Mouse (Mus musculus) liver, postnatal 0 days (tissue): ENCODE results near the gene Reep3. TPM values are rescaled to one million over a fixed set of nuclear protein-coding genes. Genes with fewer than 3 reads are reported as not detected.

Experiments
- ATAC-seq: fragments of 200-750 bp; cut with Nextera tagmentation; 2 replicates; pipeline ENCODE4 v1.8.0; 2017; ENCODE audit warnings: mild to moderate bottlenecking, moderate library complexity
- DNase-seq: peaks from one replicate; pipeline ENCODE4 v3.0.0-alpha.2; 2016
- H3K27ac ChIP-seq: fragments of 300-500 bp; sonication (generic); 2 replicates; pipeline ENCODE4 v1.5.1; 2014; ENCODE audit warnings: antibody characterized with exemption, moderate library complexity, mild to moderate bottlenecking, low read depth
- H3K27me3 ChIP-seq: fragments of 300-500 bp; sonication (generic); 2 replicates; pipeline ENCODE4 v1.6.1; 2014; ENCODE audit warnings: low read length, control low read depth, mixed read lengths; ENCODE audit not compliant: insufficient read depth
- H3K36me3 ChIP-seq: fragments of 300-500 bp; sonication (generic); replicated peaks from 2 replicates; pipeline ENCODE4 v1.6.1; 2014; ENCODE audit warnings: mild to moderate bottlenecking, control low read depth, low read length, moderate library complexity, mixed read lengths; ENCODE audit not compliant: insufficient read depth
- H3K4me1 ChIP-seq: fragments of 300-500 bp; sonication (generic); 2 replicates; pipeline ENCODE4 v1.6.1; 2014; ENCODE audit warnings: antibody characterized with exemption, mild to moderate bottlenecking, control low read depth; ENCODE audit not compliant: insufficient read depth
- H3K4me2 ChIP-seq: fragments of 300-500 bp; sonication (generic); 2 replicates; pipeline ENCODE4 v1.6.1; 2014; ENCODE audit warnings: low read depth, mild to moderate bottlenecking, low read length, moderate library complexity, mixed read lengths
- H3K4me3 ChIP-seq: fragments of 300-500 bp; sonication (generic); 2 replicates; pipeline ENCODE4 v1.5.1; 2014; ENCODE audit warnings: low read depth, low read length
- H3K9ac ChIP-seq: fragments of 300-500 bp; sonication (generic); replicated peaks from 2 replicates; pipeline ENCODE4 v1.6.1; 2014; ENCODE audit warnings: mild to moderate bottlenecking, moderate library complexity
- H3K9me3 ChIP-seq: fragments of 300-500 bp; sonication (generic); 2 replicates; pipeline ENCODE4 v1.6.1; 2016; ENCODE audit warnings: mild to moderate bottlenecking, control low read depth, low read length, mixed read lengths
- CTCF ChIP-seq: sonication (generic); IDR thresholded peaks from 2 replicates; pipeline ENCODE4 v1.5.1; 2016; ENCODE audit warnings: antibody characterized with exemption, low read depth
- EP300 ChIP-seq: IDR thresholded peaks from 2 replicates; pipeline ENCODE4 v1.6.1; 2016; ENCODE audit warnings: antibody characterized with exemption, low read depth, mild to moderate bottlenecking
- WGBS: fragments of 180-500 bp; shearing (Covaris S2); extraction: QIAGEN DNeasy Blood & Tissue Kit; methylation state at CpG from one replicate; pipeline ENCODE4 v1.1.7; 2014; ENCODE audit not compliant: insufficient replicate concordance; 5-methylcytosine and 5-hydroxymethylcytosine counted together
- polyA plus RNA-seq: library from polyadenylated mRNA; unstranded; fragments of >200 nt; fragmentation: Nextera tagmentation; extraction: Ambion mirVana; gene quantifications from 2 replicates; pipeline ENCODE4 v1.2.1, GENCODE M21; 2015

Reep3 gene
- 18.5 and 19.6 TPM in 2 replicates for polyA plus RNA-seq

DNA sequence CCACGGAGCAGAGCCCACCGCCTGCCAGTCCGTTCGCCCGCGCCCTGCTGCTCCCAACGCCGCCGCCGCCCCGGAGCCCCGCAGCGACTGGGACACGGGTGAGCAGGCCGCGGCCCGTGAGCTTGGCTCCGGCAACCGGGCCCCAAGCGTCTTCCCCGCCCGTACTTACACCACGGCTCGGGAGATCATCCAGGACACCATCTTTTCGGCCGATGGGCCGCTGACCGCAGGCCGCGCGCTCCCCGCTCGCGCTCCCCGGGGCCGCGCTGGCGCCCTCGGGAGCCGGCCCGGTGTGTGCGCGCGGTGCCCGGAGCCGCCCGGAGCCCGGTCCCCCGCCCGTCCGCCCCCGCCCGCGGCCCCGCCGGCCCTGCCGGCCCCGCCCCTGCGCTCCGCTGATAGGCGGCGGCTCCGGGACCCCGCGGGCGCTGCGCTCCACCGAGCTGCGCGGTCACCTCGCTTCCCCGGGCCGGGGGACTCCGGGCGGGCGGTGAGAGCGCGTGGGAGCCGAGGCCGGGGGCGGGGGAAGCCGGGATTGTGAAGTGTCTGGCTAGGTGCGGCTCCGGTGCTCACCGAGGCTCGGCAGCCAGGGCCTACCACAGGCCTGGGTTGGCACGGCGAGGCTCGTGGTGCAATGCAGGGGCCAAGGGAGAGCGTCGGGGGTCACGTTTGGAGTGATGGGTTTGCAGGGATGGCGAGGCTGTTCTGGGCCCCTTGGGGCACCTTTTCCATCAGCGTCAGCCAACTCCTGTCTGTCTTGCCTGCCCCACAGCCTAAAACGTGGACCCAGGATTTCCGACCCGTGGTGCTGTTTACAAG lies at the start of gene Reep3:
Gene Reep3 (minus strand): TSS at position 325 of the 816 bp plus-strand sequence.
- TF ChIP-seq CTCF (no peak), EP300 (no peak)
- peak; percentile 78 for DNase-seq
- peak; percentile 85 for ATAC-seq
- Histone ChIP-seq H3K4me1 (peaks cover 39% of the 10 kb centered on the region), H3K27ac (peak within 1 kb of the TSS; percentile 98), H3K36me3 (no peaks in the 10 kb centered on the region), H3K27me3 (no peaks in the 10 kb centered on the region), H3K4me3 (peak within 1 kb of the TSS; percentile 85), H3K9ac (peak within 1 kb of the TSS; percentile 99), H3K4me2 (peak within 1 kb of the TSS; percentile 91), H3K9me3 (peaks cover 2% of the 10 kb centered on the region; the same call in 1 of the 2 replicates)
- under 1% methylated on average over 51 of the region's 97 CpGs for WGBS

DNA sequence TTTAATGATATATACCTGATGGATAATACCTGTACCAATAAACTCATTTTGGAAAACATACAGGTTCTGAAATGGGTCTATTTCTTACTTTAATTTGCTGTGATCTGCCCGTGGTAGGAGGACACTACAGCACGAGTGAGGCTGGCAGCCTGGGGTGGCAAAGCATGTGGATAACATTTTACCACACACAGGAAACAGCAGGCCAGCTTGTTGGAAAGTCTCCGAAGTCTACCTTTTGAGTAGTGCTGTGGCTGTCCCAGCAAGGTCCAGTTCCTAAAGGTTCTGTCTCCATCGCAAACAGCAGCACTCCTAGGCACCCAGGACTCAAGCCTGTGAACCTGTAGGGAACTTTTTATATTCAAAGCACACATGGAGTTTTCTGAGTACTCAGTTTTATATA lies 48.9 kb upstream of the Reep3 start:
- no peak for ATAC-seq
- no peak for DNase-seq
- no peaks in the 10 kb centered on the region for H3K9me3 ChIP-seq
- no peak overlapping the region for H3K9ac ChIP-seq
- no peaks in the 10 kb centered on the region for H3K4me1 ChIP-seq
- H3K27me3 ChIP-seq, result no peaks in the 10 kb centered on the region
- no peak overlapping the region for H3K4me2 ChIP-seq
- no peak overlapping the region for H3K4me3 ChIP-seq
- TF ChIP-seq CTCF (no peak), EP300 (no peak)
- 63% methylated on average over 4 of the region's 4 CpGs for WGBS
- H3K27ac ChIP-seq, result no peak overlapping the region
- no peaks in the 10 kb centered on the region for H3K36me3 ChIP-seq

DNA sequence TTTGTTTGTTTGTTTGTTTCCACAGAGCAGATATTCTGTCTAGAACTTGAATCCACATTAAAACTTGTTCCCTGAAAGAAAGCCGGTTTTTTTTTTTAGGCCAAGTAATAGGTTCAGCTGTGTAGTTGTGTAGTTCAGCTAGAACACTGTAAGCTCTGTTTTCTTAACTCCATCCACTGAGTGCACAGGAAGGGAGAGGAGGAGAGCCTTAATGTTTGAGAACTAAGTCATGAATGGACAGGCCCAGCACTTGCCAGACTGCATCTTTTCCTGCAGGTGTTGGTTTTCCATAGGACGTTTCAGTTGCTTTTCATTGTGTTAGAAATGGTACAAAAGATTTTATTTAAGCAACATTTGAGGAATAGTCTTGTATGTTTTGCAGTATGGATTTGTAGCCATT lies 47.5 kb upstream of the Reep3 start:
- no peak overlapping the region for H3K27ac ChIP-seq
- H3K27me3 ChIP-seq, result no peaks in the 10 kb centered on the region
- no peaks in the 10 kb centered on the region for H3K36me3 ChIP-seq
- WGBS, result 72% methylated on average over 2 of the region's 2 CpGs
- H3K4me1 ChIP-seq, result no peaks in the 10 kb centered on the region
- H3K4me3 ChIP-seq, result no peak overlapping the region
- ATAC-seq (no peak), DNase-seq (no peak)
- H3K9ac ChIP-seq, result no peak overlapping the region
- no peak overlapping the region for H3K4me2 ChIP-seq
- no peak for TF ChIP-seq EP300
- no peak for TF ChIP-seq CTCF
- H3K9me3 ChIP-seq, result no peaks in the 10 kb centered on the region

DNA sequence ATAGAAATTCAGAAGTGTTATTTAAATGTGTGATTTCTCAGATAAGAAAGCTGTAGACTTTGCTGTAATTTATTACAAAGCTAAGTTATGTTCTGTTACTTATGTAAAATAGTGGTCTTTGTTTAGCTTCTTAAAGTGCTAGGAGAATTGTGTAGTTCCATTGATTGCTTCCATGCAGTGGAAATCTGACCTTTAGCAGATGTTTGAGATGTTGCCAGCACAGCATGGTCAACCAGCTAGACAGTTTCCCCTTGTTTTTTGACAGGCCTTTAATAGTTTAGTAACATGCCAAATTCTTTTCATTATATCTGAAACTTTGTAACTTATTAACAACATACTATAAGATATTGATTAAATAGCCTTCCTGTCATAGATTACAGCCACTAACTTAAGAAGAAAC lies 46.9 kb upstream of the Reep3 start:
- ATAC-seq (no peak), DNase-seq (no peak)
- Histone ChIP-seq H3K36me3 (no peaks in the 10 kb centered on the region), H3K4me2 (no peak overlapping the region), H3K9me3 (no peaks in the 10 kb centered on the region), H3K4me1 (no peaks in the 10 kb centered on the region), H3K27me3 (no peaks in the 10 kb centered on the region), H3K27ac (no peak overlapping the region), H3K4me3 (no peak overlapping the region), H3K9ac (no peak overlapping the region)
- no peak for TF ChIP-seq CTCF
- no peak for TF ChIP-seq EP300

DNA sequence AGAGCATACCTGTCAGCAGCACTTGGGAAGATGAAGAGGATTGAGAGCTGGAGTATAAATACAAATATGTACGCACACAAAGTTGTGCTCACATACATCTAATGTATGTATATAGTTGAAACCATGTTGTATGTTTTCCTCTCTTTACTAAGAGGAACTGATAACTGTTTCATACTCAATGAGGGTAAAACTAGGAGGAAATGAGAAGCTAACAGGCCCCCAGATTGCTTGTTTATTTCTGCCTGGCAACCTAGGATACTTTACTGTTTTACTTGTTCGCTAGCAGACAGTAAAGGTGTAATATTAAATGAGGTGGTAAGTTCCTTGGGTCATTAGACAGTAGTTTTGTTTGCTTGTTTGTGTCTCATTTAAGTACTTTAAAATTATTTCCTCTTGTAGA lies 40.7 kb upstream of the Reep3 start:
- Histone ChIP-seq H3K27me3 (no peaks in the 10 kb centered on the region), H3K9me3 (no peaks in the 10 kb centered on the region), H3K27ac (no peak overlapping the region), H3K36me3 (no peaks in the 10 kb centered on the region), H3K4me3 (no peak overlapping the region), H3K4me2 (no peak overlapping the region), H3K9ac (no peak overlapping the region), H3K4me1 (no peaks in the 10 kb centered on the region)
- ATAC-seq (no peak), DNase-seq (no peak)
- WGBS, result 80% methylated on average over 2 of the region's 2 CpGs
- TF ChIP-seq EP300, result no peak
- no peak for TF ChIP-seq CTCF

DNA sequence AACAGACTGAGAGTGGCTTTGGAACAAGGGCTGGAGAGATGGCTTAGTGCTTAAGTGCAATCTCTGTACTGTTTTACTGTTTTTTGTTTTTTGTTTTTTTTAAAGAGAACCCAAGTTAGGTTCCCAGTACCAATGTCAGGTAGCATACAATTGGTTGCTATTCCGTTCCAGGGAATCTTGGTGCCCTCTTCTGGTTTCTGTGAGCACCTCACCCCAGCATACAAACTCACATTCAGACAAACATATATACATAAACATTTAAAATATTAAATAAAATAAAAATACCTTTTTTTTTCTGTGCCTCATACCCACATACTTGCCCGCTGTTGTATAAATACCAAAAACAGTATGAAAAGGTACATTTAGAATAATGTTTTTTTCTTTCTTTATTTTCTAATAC lies 37.6 kb upstream of the Reep3 start:
- ATAC-seq, result no peak
- no peak overlapping the region for H3K9ac ChIP-seq
- no peak overlapping the region for H3K4me3 ChIP-seq
- H3K4me1 ChIP-seq, result no peaks in the 10 kb centered on the region
- TF ChIP-seq EP300 (no peak), CTCF (peak; percentile 34)
- H3K36me3 ChIP-seq, result no peaks in the 10 kb centered on the region
- DNase-seq, result no peak
- no peaks in the 10 kb centered on the region for H3K9me3 ChIP-seq
- WGBS, result 89% methylated on average over 2 of the region's 2 CpGs
- no peak overlapping the region for H3K27ac ChIP-seq
- no peak overlapping the region for H3K4me2 ChIP-seq
- H3K27me3 ChIP-seq, result no peaks in the 10 kb centered on the region

DNA sequence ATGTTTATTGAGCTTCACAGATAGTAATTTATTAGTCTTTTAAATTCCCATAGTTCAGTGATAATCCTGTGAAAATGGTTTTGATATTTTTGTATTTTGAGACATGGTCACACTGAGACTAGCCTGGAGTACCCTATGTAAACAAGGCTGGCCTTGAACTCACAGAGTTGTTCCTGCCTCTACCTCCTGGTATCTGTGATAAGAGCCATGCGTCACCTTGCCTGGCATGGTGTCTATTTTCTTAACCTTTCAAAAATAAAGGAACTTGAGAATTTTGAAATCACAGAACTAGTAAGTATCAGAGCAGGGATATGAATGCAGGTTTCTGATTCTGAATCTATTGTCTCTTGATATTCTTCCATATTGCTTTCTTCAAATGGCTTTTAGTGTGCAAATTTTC lies 35.0 kb upstream of the Reep3 start:
- Histone ChIP-seq H3K36me3 (no peaks in the 10 kb centered on the region), H3K9ac (no peak overlapping the region), H3K9me3 (no peaks in the 10 kb centered on the region), H3K4me1 (0 out of 2 replicates have a peak, but pooled peaks cover 5% of the 10 kb centered on the region), H3K4me3 (no peak overlapping the region), H3K27ac (no peak overlapping the region), H3K27me3 (peaks cover under 1% of the 10 kb centered on the region; the same call in 1 of the 2 replicates), H3K4me2 (no peak overlapping the region)
- WGBS, result 43% methylated on average over 1 of the region's 1 CpGs
- TF ChIP-seq EP300, result no peak
- no peak for TF ChIP-seq CTCF
- DNase-seq, result no peak
- no peak for ATAC-seq
